11 mouse cellular contexts compared by ENCODE assay signal in genomic region chr1:179842568-179842967, GRCm38 (mm10). TPM values are rescaled to one million over a fixed set of nuclear protein-coding genes. Genes with fewer than 3 reads are reported as not detected.
A peak's percentile ranks its signal among the peaks of the same experiment; 100 is the strongest.
DNase-seq lines count a peak whose midpoint lies in the region; ATAC-seq and TF ChIP-seq lines count a peak whose summit lies in the region.
"Had no signal": no experiment of that assay in that cellular context is flagged by ENCODE, and none has a peak within 500 bp of the region (broad histone marks: within the 10 kb centered on the region; RNA-seq: fewer than 3 reads in every experiment).

No protein-coding gene starts in this region.

- no peak overlapping the region for H3K9ac ChIP-seq in heart, adult 2 months (ENCODE audit: low read depth, low read length)
- no peak overlapping the region for H3K9ac ChIP-seq in intestine, embryonic 16.5 days (ENCODE audit: low read depth, low read length)
- H3K9ac ChIP-seq: embryonic facial prominence, embryonic 12.5 days; heart, embryonic 13.5 days had no signal

- H3K4me2 ChIP-seq in intestine, embryonic 16.5 days (ENCODE audit: low read depth, low read length), result no peak overlapping the region
- H3K4me2 ChIP-seq: embryonic facial prominence, embryonic 12.5 days; heart, embryonic 13.5 days had no signal

- intact Hi-C loops in heart, adult 2 months (cut with DNase I), result loop anchor here (10.0 kb wide), 1 partner anchor 198 kb away; no protein-coding TSS in a partner anchor
- intact Hi-C loops in heart, postnatal 25 days (cut with DNase I), result loop anchor here (2.0 to 10.0 kb wide), 3 partner anchors 34 to 338 kb away; no protein-coding TSS in a partner anchor
- intact Hi-C loops in heart, postnatal 10 days (cut with DNase I), result loop anchor here (10.0 kb wide), 1 partner anchor 198 kb away; no protein-coding TSS in a partner anchor

- no peaks in the 10 kb centered on the region for H3K79me2 ChIP-seq in heart, adult 2 months (replicated peaks; ENCODE audit: control insufficient read depth, insufficient read depth, low read length)

- TF ChIP-seq CTCF in heart, adult 2 months (IDR thresholded peaks at IDR 0.05), result no peak

- no peak overlapping the region for H3K4me3 ChIP-seq in heart, adult 2 months
- H3K4me3 ChIP-seq in intestine, embryonic 16.5 days (ENCODE audit: low read length), result no peak overlapping the region
- H3K4me3 ChIP-seq: embryonic facial prominence, embryonic 12.5 days; heart, embryonic 13.5 days had no signal

- no peak for TF ChIP-seq POLR2A in heart, adult 2 months (IDR thresholded peaks at IDR 0.05; ENCODE audit: insufficient read depth, low read depth, low read length)

- DNase-seq in heart, adult 2 months, result peak; percentile 52 to 68
- no peak for DNase-seq in heart, postnatal 25 days (ENCODE audit: low spot score)
- DNase-seq in right cerebral cortex, postnatal 10 days (ENCODE audit: low spot score in 2 of 2), result peak; percentile 47 to 55
- DNase-seq in right cerebral cortex, postnatal 25 days, result no peak
- peak; percentile 52 to 53 for DNase-seq in heart, postnatal 10 days
- DNase-seq in neural tube, embryonic 10.5 days (ENCODE audit: extremely low spot score, low spot score), result no peak

- no peaks in the 10 kb centered on the region for H3K9me3 ChIP-seq in intestine, embryonic 16.5 days (ENCODE audit: control insufficient read depth, low read length)
- H3K9me3 ChIP-seq: embryonic facial prominence, embryonic 12.5 days; heart, embryonic 13.5 days had no signal

- 58% methylated on average over 7 of the region's 7 CpGs for WGBS in heart, adult 2 months
- 75% methylated on average over 7 of the region's 7 CpGs for WGBS in intestine, embryonic 16.5 days

- H3K36me3 ChIP-seq in heart, adult 2 months (ENCODE audit: control insufficient read depth, insufficient read depth, low read length), result no peaks in the 10 kb centered on the region
- no peaks in the 10 kb centered on the region for H3K36me3 ChIP-seq in intestine, embryonic 16.5 days (ENCODE audit: control insufficient read depth, insufficient read depth, low read length)
- H3K36me3 ChIP-seq: embryonic facial prominence, embryonic 12.5 days; heart, embryonic 13.5 days had no signal

- no peak for TF ChIP-seq EP300 in heart, adult 2 months (IDR thresholded peaks at IDR 0.05; ENCODE audit: insufficient read depth, low read depth, low read length)

- peak; percentile 83 for ATAC-seq in neutrophil, adult 5-6 weeks (ENCODE audit: extremely low read depth, insufficient number of reproducible peaks, low FRiP score, poor library complexity, severe bottlenecking)
- no peak for ATAC-seq in intestine, embryonic 16.5 days

- no peak overlapping the region for H3K27ac ChIP-seq in heart, adult 2 months
- no peak overlapping the region for H3K27ac ChIP-seq in intestine, embryonic 16.5 days (ENCODE audit: low read length)
- H3K27ac ChIP-seq: embryonic facial prominence, embryonic 12.5 days; heart, embryonic 13.5 days had no signal

- peaks cover 3% of the 10 kb centered on the region; the same call in 1 of the 2 replicates for H3K4me1 ChIP-seq in heart, adult 2 months (ENCODE audit: control insufficient read depth, insufficient read depth, low read length)
- H3K4me1 ChIP-seq in intestine, embryonic 16.5 days (ENCODE audit: control insufficient read depth, insufficient read depth, low read length), result no peaks in the 10 kb centered on the region
- H3K4me1 ChIP-seq: embryonic facial prominence, embryonic 12.5 days had no signal

- no peaks in the 10 kb centered on the region for H3K27me3 ChIP-seq in heart, adult 2 months (ENCODE audit: control insufficient read depth, insufficient read depth, low read length)
- H3K27me3 ChIP-seq in intestine, embryonic 16.5 days (replicated peaks; ENCODE audit: control insufficient read depth, insufficient read depth, low read length), result no peaks in the 10 kb centered on the region
- H3K27me3 ChIP-seq: embryonic facial prominence, embryonic 12.5 days; heart, embryonic 13.5 days had no signal

RNA-seq across cellular contexts. Expression of gene Ahctf1, which starts 39.1 kb away (rescaled TPM):
- total RNA-seq in heart, adult 2 months (2021), result 10 to 100 TPM; 16.3 to 18.4 TPM
- polyA plus RNA-seq in heart, adult 2 months (2012; rRNA removed), result 3.9 and 7.8 TPM in 2 replicates
- 10 to 100 TPM; 15.8 to 20.5 TPM for total RNA-seq in heart, postnatal 25 days (2021)
- total RNA-seq in heart, postnatal 10 days (2021), result 10 to 100 TPM; 21.9 to 25.2 TPM
- 77.2 and 99.0 TPM in 2 replicates for total RNA-seq in neutrophil, adult 5-6 weeks (2017)
- polyA plus RNA-seq in intestine, embryonic 16.5 days (2015; fragmentation: Nextera tagmentation; extraction: Ambion mirVana), result 12.3 and 12.9 TPM in 2 replicates

RNA-seq across cellular contexts. Expression of gene Gm10518, which starts 39.4 kb away (rescaled TPM):
- total RNA-seq in heart, adult 2 months (2021), result not detected
- not detected in 2 replicates for polyA plus RNA-seq in heart, adult 2 months (2012; rRNA removed)
- total RNA-seq in heart, postnatal 25 days (2021), result not detected
- not detected for total RNA-seq in heart, postnatal 10 days (2021)
- total RNA-seq in neutrophil, adult 5-6 weeks (2017), result 0.86 and 1.6 TPM in 2 replicates
- not detected in 2 replicates for polyA plus RNA-seq in intestine, embryonic 16.5 days (2015; fragmentation: Nextera tagmentation; extraction: Ambion mirVana)
- total RNA-seq: left cerebral cortex, postnatal 36 days had no signal
- polyA plus RNA-seq: embryonic facial prominence, embryonic 12.5 days; heart, embryonic 13.5 days had no signal

Comparison
In these comparisons a context has a peak if more than half of its experiments do, and no peak if none do; other contexts are left out.
1. DNase-seq: peak in heart, adult 2 months (2 of 2), right cerebral cortex, postnatal 10 days (2 of 2) and heart, postnatal 10 days (2 of 2); none in heart, postnatal 25 days (single experiment), right cerebral cortex, postnatal 25 days (single experiment) and neural tube, embryonic 10.5 days (single experiment).